Mouse (Mus musculus): ENCODE data around the gene Elovl2. TPM values are rescaled to one million over a fixed set of nuclear protein-coding genes. Genes with fewer than 3 reads are reported as not detected.

The Elovl2 gene
- total and polyA plus RNA-seq, 3 experiments = 0.04 to 0.18 (median 0.05) TPM

- Histone ChIP-seq H3K4me3 (no peak overlapping the region), H3K36me3 (ENCODE audit: control insufficient read depth, insufficient read depth, low read length) (no peaks in the 10 kb centered on the region), H3K79me2 (replicated peaks; ENCODE audit: control insufficient read depth, insufficient read depth, low read length) (no peaks in the 10 kb centered on the region), H3K27me3 (ENCODE audit: control insufficient read depth, insufficient read depth, low read length) (no peaks in the 10 kb centered on the region), H3K27ac (no peak overlapping the region), H3K9ac (ENCODE audit: low read depth, low read length) (no peak overlapping the region), H3K4me1 (ENCODE audit: control insufficient read depth, insufficient read depth, low read length) (no peaks in the 10 kb centered on the region)
- WGBS = 70% methylated on average over 12 of the region's 12 CpGs
- no peak for DNase-seq
- intact Hi-C loops (cut with DNase I) = no loop called here
- TF ChIP-seq CTCF (IDR thresholded peaks at IDR 0.05) (no peak), POLR2A (IDR thresholded peaks at IDR 0.05; ENCODE audit: insufficient read depth, low read depth, low read length) (no peak), EP300 (IDR thresholded peaks at IDR 0.05; ENCODE audit: insufficient read depth, low read depth, low read length) (no peak)
Observed at GRCm38 (mm10) chr13:41231389-41231983, 11.3 kb upstream of the Elovl2 start.

DNA sequence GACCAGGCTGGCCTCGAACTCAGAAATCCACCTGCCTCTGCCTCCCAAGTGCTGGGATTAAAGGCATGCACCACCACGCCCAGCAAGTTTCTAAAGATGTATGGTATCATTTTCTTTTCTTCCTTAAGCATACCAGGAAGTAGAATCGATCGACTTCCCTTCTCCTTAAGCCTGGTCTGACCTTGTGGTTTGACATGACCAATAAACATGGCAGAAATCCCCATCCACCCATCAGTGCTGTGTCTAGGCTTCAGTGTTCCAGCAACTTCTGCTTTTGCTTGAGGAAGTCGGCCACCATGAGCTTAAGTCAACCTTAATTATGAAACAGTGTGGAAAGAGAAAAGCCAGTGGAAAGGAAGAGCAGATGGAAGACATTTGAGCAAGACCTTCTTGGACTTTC, 10.1 kb upstream of the Elovl2 start:
- Histone ChIP-seq H3K36me3 (ENCODE audit: control insufficient read depth, insufficient read depth, low read length) (no peaks in the 10 kb centered on the region), H3K27me3 (ENCODE audit: control insufficient read depth, insufficient read depth, low read length) (no peaks in the 10 kb centered on the region), H3K9ac (ENCODE audit: low read depth, low read length) (no peak overlapping the region), H3K79me2 (replicated peaks; ENCODE audit: control insufficient read depth, insufficient read depth, low read length) (no peaks in the 10 kb centered on the region), H3K4me3 (no peak overlapping the region), H3K4me1 (ENCODE audit: control insufficient read depth, insufficient read depth, low read length) (no peaks in the 10 kb centered on the region), H3K27ac (no peak overlapping the region)
- TF ChIP-seq EP300 (IDR thresholded peaks at IDR 0.05; ENCODE audit: insufficient read depth, low read depth, low read length) = no peak
- TF ChIP-seq CTCF (IDR thresholded peaks at IDR 0.05) = no peak
- no peak for TF ChIP-seq POLR2A (IDR thresholded peaks at IDR 0.05; ENCODE audit: insufficient read depth, low read depth, low read length)
- 80% methylated on average over 5 of the region's 5 CpGs for WGBS
- no peak for DNase-seq
- intact Hi-C loops (cut with DNase I) = no loop called here

- Histone ChIP-seq H3K36me3 (ENCODE audit: control insufficient read depth, insufficient read depth, low read length) (no peaks in the 10 kb centered on the region), H3K4me3 (no peak overlapping the region), H3K79me2 (replicated peaks; ENCODE audit: control insufficient read depth, insufficient read depth, low read length) (no peaks in the 10 kb centered on the region), H3K27ac (no peak overlapping the region), H3K9ac (ENCODE audit: low read depth, low read length) (no peak overlapping the region), H3K27me3 (ENCODE audit: control insufficient read depth, insufficient read depth, low read length) (no peaks in the 10 kb centered on the region), H3K4me1 (ENCODE audit: control insufficient read depth, insufficient read depth, low read length) (no peaks in the 10 kb centered on the region)
- intact Hi-C loops (cut with DNase I) = no loop called here
- WGBS = 82% methylated on average over 5 of the region's 5 CpGs
- DNase-seq = no peak
- TF ChIP-seq CTCF (IDR thresholded peaks at IDR 0.05) = no peak
- no peak for TF ChIP-seq EP300 (IDR thresholded peaks at IDR 0.05; ENCODE audit: insufficient read depth, low read depth, low read length)
- TF ChIP-seq POLR2A (IDR thresholded peaks at IDR 0.05; ENCODE audit: insufficient read depth, low read depth, low read length) = no peak
Observed at GRCm38 (mm10) chr13:41228060-41228459, 7.9 kb upstream of the Elovl2 start.

- intact Hi-C loops (cut with DNase I) = no loop called here
- 67% methylated on average over 5 of the region's 5 CpGs for WGBS
Observed at GRCm38 (mm10) chr13:41226513-41226912, 6.3 kb upstream of the Elovl2 start.

DNA sequence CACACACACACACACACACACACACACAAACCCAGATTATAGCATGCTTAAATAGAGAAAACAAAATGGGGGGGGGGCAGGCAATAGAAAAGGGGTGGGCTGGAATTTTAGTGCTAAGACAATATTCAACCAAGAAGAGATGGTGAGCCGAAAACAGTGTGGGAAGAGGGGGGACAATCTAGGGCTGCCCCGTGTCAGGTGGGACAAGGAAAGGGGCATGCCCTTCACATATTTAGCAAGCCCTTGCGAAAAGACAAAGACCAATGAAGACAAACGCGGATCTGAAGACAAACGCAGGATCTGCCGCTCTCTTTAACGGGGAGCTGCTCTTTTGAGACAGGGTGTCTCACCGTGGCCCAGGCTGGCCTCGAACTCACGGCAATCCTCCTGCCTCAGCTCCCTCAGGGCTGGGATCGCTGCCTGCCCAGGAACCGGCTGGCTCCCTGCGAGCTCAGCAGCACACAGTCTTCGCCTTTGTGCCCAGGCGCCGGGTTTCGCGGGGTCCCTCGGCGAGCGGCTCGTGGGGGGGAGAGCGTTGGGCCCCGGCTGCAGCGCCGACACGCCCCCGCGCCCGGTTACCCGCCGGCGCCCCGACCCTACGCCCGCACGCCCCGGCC, 410 bp downstream of the Elovl2 start:
- Histone ChIP-seq H3K36me3 (ENCODE audit: control insufficient read depth, insufficient read depth, low read length) (no peaks in the 10 kb centered on the region), H3K79me2 (replicated peaks; ENCODE audit: control insufficient read depth, insufficient read depth, low read length) (no peaks in the 10 kb centered on the region), H3K4me1 (ENCODE audit: control insufficient read depth, insufficient read depth, low read length) (peaks cover 1% of the 10 kb centered on the region; the same call in 1 of the 2 replicates), H3K4me3 (peak overlapping the region; percentile 35), H3K27ac (no peak overlapping the region), H3K9ac (ENCODE audit: low read depth, low read length) (peak overlapping the region; percentile 16), H3K27me3 (ENCODE audit: control insufficient read depth, insufficient read depth, low read length) (no peaks in the 10 kb centered on the region)
- no peak for DNase-seq
- WGBS = 6% methylated on average over 36 of the region's 39 CpGs
- intact Hi-C loops (cut with DNase I) = no loop called here
- no peak for TF ChIP-seq CTCF (IDR thresholded peaks at IDR 0.05)
- TF ChIP-seq EP300 (IDR thresholded peaks at IDR 0.05; ENCODE audit: insufficient read depth, low read depth, low read length) = no peak
- TF ChIP-seq POLR2A (IDR thresholded peaks at IDR 0.05; ENCODE audit: insufficient read depth, low read depth, low read length) = no peak

More at GRCm38 (mm10) chr13:41226513-41226912, 6.3 kb upstream of the Elovl2 start:
- Histone ChIP-seq H3K9ac (ENCODE audit: low read depth, low read length) (no peak overlapping the region), H3K36me3 (ENCODE audit: control insufficient read depth, insufficient read depth, low read length) (no peaks in the 10 kb centered on the region), H3K27ac (no peak overlapping the region), H3K27me3 (ENCODE audit: control insufficient read depth, insufficient read depth, low read length) (no peaks in the 10 kb centered on the region), H3K4me1 (ENCODE audit: control insufficient read depth, insufficient read depth, low read length) (no peaks in the 10 kb centered on the region), H3K4me3 (no peak overlapping the region), H3K79me2 (replicated peaks; ENCODE audit: control insufficient read depth, insufficient read depth, low read length) (no peaks in the 10 kb centered on the region)
- DNase-seq = no peak
- TF ChIP-seq POLR2A (IDR thresholded peaks at IDR 0.05; ENCODE audit: insufficient read depth, low read depth, low read length) = no peak

DNA sequence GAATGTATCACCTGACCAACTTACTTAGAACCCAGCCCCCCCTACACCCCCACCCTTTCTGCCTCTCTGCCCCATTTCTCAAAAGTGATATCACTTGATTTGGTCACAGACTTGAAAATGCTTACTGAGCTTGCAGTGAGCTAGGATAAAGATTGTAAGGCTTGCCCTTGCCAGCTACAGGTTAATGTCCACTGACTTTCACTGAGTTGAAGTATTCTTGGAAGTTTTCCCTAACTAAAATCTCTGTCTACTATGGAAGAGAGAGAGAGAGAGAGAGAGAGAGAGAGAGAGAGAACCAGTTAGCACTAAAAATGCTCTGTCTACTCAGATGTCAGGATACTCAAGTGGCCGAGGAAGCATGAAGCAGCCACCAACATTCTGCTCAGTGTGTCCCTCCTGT, 1.1 kb downstream of the Elovl2 start:
- TF ChIP-seq EP300 (IDR thresholded peaks at IDR 0.05; ENCODE audit: insufficient read depth, low read depth, low read length) (no peak), POLR2A (IDR thresholded peaks at IDR 0.05; ENCODE audit: insufficient read depth, low read depth, low read length) (no peak), CTCF (IDR thresholded peaks at IDR 0.05) (no peak)
- no peak overlapping the region for H3K9ac ChIP-seq (ENCODE audit: low read depth, low read length)
- H3K27me3 ChIP-seq (ENCODE audit: control insufficient read depth, insufficient read depth, low read length) = no peaks in the 10 kb centered on the region
- H3K4me1 ChIP-seq (ENCODE audit: control insufficient read depth, insufficient read depth, low read length) = peaks cover 1% of the 10 kb centered on the region; the same call in 1 of the 2 replicates
- H3K4me3 ChIP-seq = no peak overlapping the region
- no peak overlapping the region for H3K27ac ChIP-seq
- no peaks in the 10 kb centered on the region for H3K36me3 ChIP-seq (ENCODE audit: control insufficient read depth, insufficient read depth, low read length)
- H3K79me2 ChIP-seq (replicated peaks; ENCODE audit: control insufficient read depth, insufficient read depth, low read length) = no peaks in the 10 kb centered on the region
- no peak for DNase-seq
- intact Hi-C loops (cut with DNase I) = no loop called here
- WGBS = 46% methylated on average over 1 of the region's 1 CpGs
